ENCODE assay signal across 8 mouse cellular contexts in the genomic region with DNA sequence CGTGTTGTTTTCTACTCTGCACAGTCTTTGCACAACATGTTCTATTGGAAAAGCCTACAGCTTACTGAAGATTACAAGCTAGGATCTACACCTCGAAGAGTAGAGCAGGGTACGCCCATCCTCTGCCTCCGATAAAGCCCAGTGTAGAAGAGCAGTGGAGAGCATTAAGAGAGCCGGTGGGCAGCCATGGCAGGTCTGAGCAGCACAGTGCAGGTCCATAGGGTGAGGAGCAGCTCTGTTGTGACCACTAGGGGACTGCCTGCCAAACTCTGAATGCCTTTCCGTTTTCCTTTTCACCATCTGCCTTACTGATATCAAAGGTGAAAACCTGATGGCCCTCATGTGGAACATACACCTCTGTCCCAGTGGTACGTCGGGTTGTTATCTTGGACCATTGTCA. TPM values are rescaled to one million over a fixed set of nuclear protein-coding genes. Genes with fewer than 3 reads are reported as not detected.
A peak's percentile ranks its signal among the peaks of the same experiment; 100 is the strongest.
DNase-seq lines count a peak whose midpoint lies in the region; ATAC-seq and TF ChIP-seq lines count a peak whose summit lies in the region.

No protein-coding gene starts in this region.

- peaks cover 18% of the 10 kb centered on the region for H3K4me1 ChIP-seq in kidney, embryonic 16.5 days (ENCODE audit: insufficient read depth, low read length)
- peaks cover 3% of the 10 kb centered on the region; the same call in 1 of the 2 replicates for H3K4me1 ChIP-seq in bone marrow, adult 2 months (ENCODE audit: control insufficient read depth, insufficient read depth, low read length)
- peaks cover 30% of the 10 kb centered on the region for H3K4me1 ChIP-seq in heart, embryonic 16.5 days (ENCODE audit: control insufficient read depth, insufficient read depth, low read length)
- H3K4me1 ChIP-seq in liver, adult 2 months (ENCODE audit: control insufficient read depth, insufficient read depth, low read length): peaks cover 16% of the 10 kb centered on the region
- H3K4me1 ChIP-seq in neural tube, embryonic 15.5 days: peaks cover 39% of the 10 kb centered on the region

- H3K9ac ChIP-seq in kidney, embryonic 16.5 days (replicated peaks; ENCODE audit: low read length): no peak overlapping the region
- no peak overlapping the region for H3K9ac ChIP-seq in heart, embryonic 16.5 days (ENCODE audit: low read length)
- no peak overlapping the region; the same call in 1 of the 2 replicates for H3K9ac ChIP-seq in liver, adult 2 months (ENCODE audit: low read depth, low read length)
- no peak overlapping the region; the same call in 1 of the 2 replicates for H3K9ac ChIP-seq in neural tube, embryonic 15.5 days (replicated peaks)

- no peak overlapping the region for H3K4me2 ChIP-seq in kidney, embryonic 16.5 days (replicated peaks; ENCODE audit: low read depth, low read length)
- H3K4me2 ChIP-seq in heart, embryonic 16.5 days (ENCODE audit: low read depth, low read length): peak overlapping the region; percentile 72; the same call in 1 of the 2 replicates
- H3K4me2 ChIP-seq in neural tube, embryonic 15.5 days: peak overlapping the region; percentile 81

- WGBS in kidney, embryonic 16.5 days: 61% methylated on average over 8 of the region's 8 CpGs
- WGBS in bone marrow, adult 2 months: 25% methylated on average over 8 of the region's 8 CpGs
- WGBS in heart, embryonic 16.5 days: 30% methylated on average over 8 of the region's 8 CpGs
- 25% methylated on average over 8 of the region's 8 CpGs for WGBS in liver, adult 2 months
- 68% methylated on average over 8 of the region's 8 CpGs for WGBS in neural tube, embryonic 15.5 days

- H3K79me2 ChIP-seq in liver, adult 2 months (ENCODE audit: control insufficient read depth, insufficient read depth, low read length): peaks cover 38% of the 10 kb centered on the region

- H3K4me3 ChIP-seq in kidney, embryonic 16.5 days (ENCODE audit: low read length): no peak overlapping the region
- peak overlapping the region; percentile 31 for H3K4me3 ChIP-seq in bone marrow, adult 2 months (replicated peaks; ENCODE audit: control insufficient read depth, low read depth, low read length)
- no peak overlapping the region for H3K4me3 ChIP-seq in heart, embryonic 16.5 days (ENCODE audit: low read length)
- H3K4me3 ChIP-seq in liver, adult 2 months (ENCODE audit: insufficient read depth, low read depth, low read length): no peak overlapping the region
- H3K4me3 ChIP-seq in neural tube, embryonic 15.5 days (replicated peaks): no peak overlapping the region

- peak; percentile 56 for TF ChIP-seq CTCF in bone marrow, adult 2 months (IDR thresholded peaks at IDR 0.05; ENCODE audit: control insufficient read depth, insufficient read depth, low read length)
- peak; percentile 55 for TF ChIP-seq CTCF in liver, adult 2 months (IDR thresholded peaks at IDR 0.05; ENCODE audit: low read depth, low read length)

- no peak; the same call in 1 of the 2 replicates for ATAC-seq in kidney, embryonic 16.5 days (ENCODE audit: low FRiP score, low TSS enrichment)
- no peak for ATAC-seq in heart, embryonic 16.5 days (replicated peaks; ENCODE audit: extremely low read depth, insufficient read depth, low FRiP score)
- ATAC-seq in neural tube, embryonic 15.5 days (ENCODE audit: low FRiP score): no peak

- H3K27ac ChIP-seq in kidney, embryonic 16.5 days (ENCODE audit: low read length): no peak overlapping the region
- no peak overlapping the region for H3K27ac ChIP-seq in bone marrow, adult 2 months (ENCODE audit: control insufficient read depth, insufficient read depth, low read depth, low read length, poor library complexity)
- no peak overlapping the region for H3K27ac ChIP-seq in heart, embryonic 16.5 days (ENCODE audit: low read length)
- no peak overlapping the region for H3K27ac ChIP-seq in liver, adult 2 months (replicated peaks; ENCODE audit: insufficient read depth, low read depth, low read length)
- H3K27ac ChIP-seq in neural tube, embryonic 15.5 days (replicated peaks): no peak overlapping the region

- no peaks in the 10 kb centered on the region for H3K9me3 ChIP-seq in kidney, embryonic 16.5 days (ENCODE audit: low read length)
- no peaks in the 10 kb centered on the region for H3K9me3 ChIP-seq in heart, embryonic 16.5 days (replicated peaks; ENCODE audit: control insufficient read depth, low read length)
- no peaks in the 10 kb centered on the region for H3K9me3 ChIP-seq in neural tube, embryonic 15.5 days (replicated peaks)

- H3K36me3 ChIP-seq in kidney, embryonic 16.5 days (ENCODE audit: insufficient read depth, low read length): 0 out of 2 replicates have a peak, but pooled peaks cover 3% of the 10 kb centered on the region
- peaks cover 3% of the 10 kb centered on the region; the same call in 1 of the 2 replicates for H3K36me3 ChIP-seq in heart, embryonic 16.5 days (ENCODE audit: control insufficient read depth, insufficient read depth)
- H3K36me3 ChIP-seq in liver, adult 2 months (ENCODE audit: control insufficient read depth, insufficient read depth, low read length): peaks cover 5% of the 10 kb centered on the region; the same call in 1 of the 2 replicates
- peaks cover 2% of the 10 kb centered on the region; the same call in 1 of the 2 replicates for H3K36me3 ChIP-seq in neural tube, embryonic 15.5 days

- no peak for TF ChIP-seq POLR2A in bone marrow, adult 2 months (IDR thresholded peaks at IDR 0.05; ENCODE audit: borderline replicate concordance, control insufficient read depth, low read depth, low read length)
- TF ChIP-seq POLR2A in liver, adult 2 months (IDR thresholded peaks at IDR 0.05; ENCODE audit: extremely low read depth, insufficient read depth, low read length): no peak

- DNase-seq in kidney, adult 18-20 months: peak; percentile 12
- DNase-seq in liver, adult 2 months (ENCODE audit: extremely low read depth, low read depth, low spot score): peak; percentile 47
- no peak for DNase-seq in frontal cortex, adult 2 months (ENCODE audit: extremely low spot score in 1 of 2, low spot score in 1 of 2)
- no peak for DNase-seq in frontal cortex, postnatal 36 days (ENCODE audit: low spot score in 2 of 2)

- H3K27me3 ChIP-seq in kidney, embryonic 16.5 days (ENCODE audit: insufficient read depth, low read length): no peaks in the 10 kb centered on the region
- H3K27me3 ChIP-seq in heart, embryonic 16.5 days (ENCODE audit: control insufficient read depth, insufficient read depth, low read length): no peaks in the 10 kb centered on the region
- no peaks in the 10 kb centered on the region for H3K27me3 ChIP-seq in liver, adult 2 months (ENCODE audit: control insufficient read depth, insufficient read depth, low read length)
- H3K27me3 ChIP-seq in neural tube, embryonic 15.5 days (replicated peaks): no peaks in the 10 kb centered on the region

RNA-seq across cellular contexts. Expression of gene Ube2f, which starts 1.8 kb away (rescaled TPM):
- polyA plus RNA-seq in kidney, embryonic 16.5 days (2015; fragmentation: Nextera tagmentation; extraction: Ambion mirVana): 71.7 and 74.9 TPM in 2 replicates
- polyA plus RNA-seq in bone marrow, adult 2 months (2011; ENCODE audit: insufficient read depth, insufficient read length, low replicate concordance, missing spikeins): 48.9 and 62.6 TPM in 2 replicates
- 68.9 and 71.7 TPM in 2 replicates for polyA plus RNA-seq in heart, embryonic 16.5 days (2015; fragmentation: Nextera tagmentation; extraction: Ambion mirVana)
- total RNA-seq in liver, adult 2 months (2014; rRNA removed): 17.7 and 23.0 TPM in 2 replicates
- polyA plus RNA-seq in liver, adult 2 months (2012; rRNA removed): 23.4 and 32.9 TPM in 2 replicates
- 58.6 and 63.2 TPM in 2 replicates for polyA plus RNA-seq in neural tube, embryonic 15.5 days (2015; fragmentation: Nextera tagmentation; extraction: Ambion mirVana)
- polyA plus RNA-seq in frontal cortex, adult 2 months (2012; rRNA removed): 60.1 and 62.1 TPM in 2 replicates

RNA-seq across cellular contexts. Expression of gene Scly, which starts 46.2 kb away (rescaled TPM):
- polyA plus RNA-seq in kidney, embryonic 16.5 days (2015; fragmentation: Nextera tagmentation; extraction: Ambion mirVana): 29.7 and 33.2 TPM in 2 replicates
- polyA plus RNA-seq in bone marrow, adult 2 months (2011; ENCODE audit: insufficient read depth, insufficient read length, low replicate concordance, missing spikeins): 24.1 and 26.7 TPM in 2 replicates
- 16.0 and 17.5 TPM in 2 replicates for polyA plus RNA-seq in heart, embryonic 16.5 days (2015; fragmentation: Nextera tagmentation; extraction: Ambion mirVana)
- 50.4 and 52.2 TPM in 2 replicates for total RNA-seq in liver, adult 2 months (2014; rRNA removed)
- 106 and 110 TPM in 2 replicates for polyA plus RNA-seq in liver, adult 2 months (2012; rRNA removed)
- 16.3 and 16.6 TPM in 2 replicates for polyA plus RNA-seq in neural tube, embryonic 15.5 days (2015; fragmentation: Nextera tagmentation; extraction: Ambion mirVana)
- polyA plus RNA-seq in frontal cortex, adult 2 months (2012; rRNA removed): 19.6 and 20.0 TPM in 2 replicates

Comparison
In these comparisons a context has a peak if more than half of its experiments do, and no peak if none do; other contexts are left out.
1. DNase-seq: peak in kidney, adult 18-20 months (single experiment) and liver, adult 2 months (single experiment); none in frontal cortex, adult 2 months (0 of 2) and frontal cortex, postnatal 36 days (0 of 2).